Comparison of ENCODE assay signal across 7 mouse cellular contexts in the genomic region with DNA sequence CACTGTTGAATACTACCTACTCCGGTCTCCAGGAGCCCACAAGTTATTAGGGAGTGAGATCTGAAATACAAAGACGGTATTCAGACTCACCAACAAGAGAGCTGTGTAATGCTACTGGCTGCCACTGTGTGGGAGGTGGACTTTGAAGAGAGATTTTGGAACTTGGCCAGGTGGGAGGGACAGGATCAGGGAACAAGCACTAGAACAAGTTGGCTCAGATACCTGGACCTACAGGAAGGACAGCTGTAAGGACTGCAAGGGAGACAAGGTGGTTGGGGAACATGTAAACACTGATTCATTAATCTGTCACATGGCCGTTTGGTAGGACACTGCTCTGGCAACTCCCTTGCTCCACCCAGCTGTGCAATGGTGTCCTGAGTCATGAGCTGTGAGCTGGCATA. TPM values are rescaled to one million over a fixed set of nuclear protein-coding genes. Genes with fewer than 3 reads are reported as not detected.
A peak's percentile ranks its signal among the peaks of the same experiment; 100 is the strongest.
DNase-seq lines count a peak whose midpoint lies in the region; ATAC-seq and TF ChIP-seq lines count a peak whose summit lies in the region.

No protein-coding gene starts in this region.

- WGBS in midbrain, embryonic 11.5 days: 86% methylated on average over 3 of the region's 3 CpGs
- 80% methylated on average over 3 of the region's 3 CpGs for WGBS in midbrain, embryonic 10.5 days
- WGBS in embryonic facial prominence, embryonic 13.5 days: 42% methylated on average over 3 of the region's 3 CpGs
- 26% methylated on average over 3 of the region's 3 CpGs for WGBS in stomach, postnatal 0 days

- no peaks in the 10 kb centered on the region for H3K9me3 ChIP-seq in midbrain, embryonic 11.5 days (ENCODE audit: control insufficient read depth, low read length)
- no peaks in the 10 kb centered on the region for H3K9me3 ChIP-seq in midbrain, embryonic 10.5 days (replicated peaks)
- no peaks in the 10 kb centered on the region for H3K9me3 ChIP-seq in embryonic facial prominence, embryonic 13.5 days
- no peaks in the 10 kb centered on the region for H3K9me3 ChIP-seq in stomach, postnatal 0 days (ENCODE audit: control insufficient read depth, low read length)

- H3K4me3 ChIP-seq in midbrain, embryonic 11.5 days (ENCODE audit: low read depth, low read length): no peak overlapping the region
- no peak overlapping the region for H3K4me3 ChIP-seq in midbrain, embryonic 10.5 days
- no peak overlapping the region for H3K4me3 ChIP-seq in embryonic facial prominence, embryonic 13.5 days
- no peak overlapping the region for H3K4me3 ChIP-seq in stomach, postnatal 0 days (ENCODE audit: low read depth, low read length)

- TF ChIP-seq EP300 in stomach, postnatal 0 days (optimal IDR thresholded peaks at IDR 0.05): peak; percentile 89

- H3K27me3 ChIP-seq in midbrain, embryonic 11.5 days (ENCODE audit: control insufficient read depth, insufficient read depth, low read length): no peaks in the 10 kb centered on the region
- H3K27me3 ChIP-seq in midbrain, embryonic 10.5 days (ENCODE audit: low read depth, poor library complexity, severe bottlenecking): no peaks in the 10 kb centered on the region
- no peaks in the 10 kb centered on the region for H3K27me3 ChIP-seq in embryonic facial prominence, embryonic 13.5 days
- no peaks in the 10 kb centered on the region for H3K27me3 ChIP-seq in stomach, postnatal 0 days (ENCODE audit: control insufficient read depth, insufficient read depth, low read length)

- H3K4me1 ChIP-seq in midbrain, embryonic 11.5 days (ENCODE audit: control insufficient read depth, insufficient read depth, low read length): no peaks in the 10 kb centered on the region
- peaks cover 5% of the 10 kb centered on the region; the same call in 1 of the 2 replicates for H3K4me1 ChIP-seq in midbrain, embryonic 10.5 days
- peaks cover 12% of the 10 kb centered on the region for H3K4me1 ChIP-seq in embryonic facial prominence, embryonic 13.5 days
- H3K4me1 ChIP-seq in stomach, postnatal 0 days (replicated peaks; ENCODE audit: control insufficient read depth, insufficient read depth): no peaks in the 10 kb centered on the region

- H3K36me3 ChIP-seq in midbrain, embryonic 11.5 days (ENCODE audit: control insufficient read depth, insufficient read depth, low read length): no peaks in the 10 kb centered on the region
- H3K36me3 ChIP-seq in midbrain, embryonic 10.5 days: no peaks in the 10 kb centered on the region
- no peaks in the 10 kb centered on the region for H3K36me3 ChIP-seq in embryonic facial prominence, embryonic 13.5 days
- H3K36me3 ChIP-seq in stomach, postnatal 0 days (ENCODE audit: control insufficient read depth, insufficient read depth, low read length): no peaks in the 10 kb centered on the region

- H3K9ac ChIP-seq in midbrain, embryonic 11.5 days (ENCODE audit: low read length): no peak overlapping the region
- no peak overlapping the region for H3K9ac ChIP-seq in embryonic facial prominence, embryonic 13.5 days
- H3K9ac ChIP-seq in stomach, postnatal 0 days (ENCODE audit: low read length): no peak overlapping the region

- DNase-seq in midbrain, embryonic 11.5 days (ENCODE audit: low spot score, missing footprints): peak; percentile 49
- DNase-seq in midbrain, embryonic 10.5 days (ENCODE audit: low spot score): no peak
- peak; percentile 77 to 79 for DNase-seq in kidney, postnatal 36 days
- DNase-seq in stomach, postnatal 0 days (ENCODE audit: low spot score): peak; percentile 81
- DNase-seq in cerebellum, adult 9-11 months: no peak
- no peak for DNase-seq in cerebellum, postnatal 25 days

- peak; percentile 58 for TF ChIP-seq CTCF in stomach, postnatal 0 days (IDR thresholded peaks at IDR 0.05; ENCODE audit: low read depth)

- no peak for ATAC-seq in midbrain, embryonic 11.5 days (ENCODE audit: low FRiP score)
- ATAC-seq in embryonic facial prominence, embryonic 13.5 days (ENCODE audit: insufficient number of reproducible peaks, insufficient read depth, low FRiP score, low TSS enrichment, low read depth): peak; percentile 62
- ATAC-seq in stomach, postnatal 0 days (ENCODE audit: low FRiP score, low TSS enrichment): peak; percentile 98

- no peak overlapping the region for H3K27ac ChIP-seq in midbrain, embryonic 11.5 days (ENCODE audit: low read depth, low read length)
- no peak overlapping the region for H3K27ac ChIP-seq in midbrain, embryonic 10.5 days (replicated peaks)
- no peak overlapping the region for H3K27ac ChIP-seq in embryonic facial prominence, embryonic 13.5 days
- H3K27ac ChIP-seq in stomach, postnatal 0 days (replicated peaks): peak overlapping the region; percentile 79

- no peak overlapping the region for H3K4me2 ChIP-seq in midbrain, embryonic 11.5 days
- H3K4me2 ChIP-seq in embryonic facial prominence, embryonic 13.5 days: no peak overlapping the region
- H3K4me2 ChIP-seq in stomach, postnatal 0 days (replicated peaks; ENCODE audit: low read depth): no peak overlapping the region

RNA-seq across cellular contexts. Expression of gene Sowahc, which starts 19.4 kb away (rescaled TPM):
- polyA plus RNA-seq in midbrain, embryonic 11.5 days (2014; fragmentation: Nextera tagmentation; extraction: Ambion mirVana): 10.0 and 14.3 TPM in 2 replicates
- polyA plus RNA-seq in midbrain, embryonic 10.5 days (2016; fragmentation: Nextera tagmentation; extraction: Ambion mirVana): 13.3 and 15.7 TPM in 2 replicates
- 13.0 and 13.6 TPM in 2 replicates for polyA plus RNA-seq in embryonic facial prominence, embryonic 13.5 days (2015; fragmentation: Nextera tagmentation; extraction: Ambion mirVana)
- polyA plus RNA-seq in stomach, postnatal 0 days (2015; fragmentation: Nextera tagmentation; extraction: Ambion mirVana): 9.5 and 10.2 TPM in 2 replicates

RNA-seq across cellular contexts. Expression of gene Sept10, which starts 19.5 kb away (rescaled TPM):
- 28.8 and 29.3 TPM in 2 replicates for polyA plus RNA-seq in midbrain, embryonic 11.5 days (2014; fragmentation: Nextera tagmentation; extraction: Ambion mirVana)
- polyA plus RNA-seq in midbrain, embryonic 10.5 days (2016; fragmentation: Nextera tagmentation; extraction: Ambion mirVana): 23.6 and 27.7 TPM in 2 replicates
- polyA plus RNA-seq in embryonic facial prominence, embryonic 13.5 days (2015; fragmentation: Nextera tagmentation; extraction: Ambion mirVana): 42.7 and 43.4 TPM in 2 replicates
- polyA plus RNA-seq in stomach, postnatal 0 days (2015; fragmentation: Nextera tagmentation; extraction: Ambion mirVana): 23.6 and 25.2 TPM in 2 replicates

Comparison
In these comparisons a context has a peak if more than half of its experiments do, and no peak if none do; other contexts are left out.
1. DNase-seq: peak in midbrain, embryonic 11.5 days (single experiment), kidney, postnatal 36 days (2 of 2) and stomach, postnatal 0 days (single experiment); none in midbrain, embryonic 10.5 days (single experiment), cerebellum, adult 9-11 months (single experiment) and cerebellum, postnatal 25 days (0 of 2).